Mouse (Mus musculus) embryonic fibroblast, embryonic 13.5 days (primary cell): ENCODE measurements at regions not wholly inside any gene's neighbourhood (a gene's known extent, or its start where the extent isn't known, plus 50 kb on each side); places are given as distances from the start of the nearest gene placed in this dataset.
A peak's percentile ranks its signal among the peaks of the same experiment; 100 is the strongest.

Experiments used
- H3K27ac ChIP-seq: 2 replicates; pipeline ENCODE4 v1.5.1; 2012; ENCODE audit warnings: low read length, control low read depth, inconsistent platforms; ENCODE audit not compliant: insufficient read depth
- H3K4me1 ChIP-seq: 2 replicates; pipeline ENCODE4 v1.6.1; 2011; ENCODE audit warnings: low read length; ENCODE audit not compliant: control insufficient read depth, insufficient read depth
- H3K4me3 ChIP-seq: 2 replicates; pipeline ENCODE4 v1.5.1; 2011; ENCODE audit warnings: mild to moderate bottlenecking, control low read depth, low read length; ENCODE audit not compliant: insufficient read depth
- CTCF ChIP-seq: IDR thresholded peaks from 2 replicates; pipeline ENCODE4 v1.5.1; 2011; ENCODE audit warnings: mild to moderate bottlenecking, control low read depth, low read length, moderate library complexity, borderline replicate concordance; ENCODE audit not compliant: insufficient read depth
- POLR2A ChIP-seq: IDR thresholded peaks from 2 replicates; pipeline ENCODE4 v1.6.1; 2011; ENCODE audit warnings: low read depth, mild to moderate bottlenecking, control low read depth, low read length, moderate library complexity

- TF ChIP-seq CTCF, result no peak
- H3K27ac ChIP-seq, result no peak overlapping the region
- H3K4me1 ChIP-seq, result no peaks in the 10 kb centered on the region
These were observed 261.7 kb upstream of the Usp24 start for GRCm38 (mm10) chr4:106054324-106054723.

GRCm38 (mm10) chr4:106062651-106063050 lies 253.4 kb upstream of the Usp24 start:
- no peak for TF ChIP-seq POLR2A
- TF ChIP-seq CTCF, result no peak
- no peak overlapping the region for H3K27ac ChIP-seq
- no peaks in the 10 kb centered on the region for H3K4me1 ChIP-seq
- H3K4me3 ChIP-seq, result no peak overlapping the region

More at GRCm38 (mm10) chr4:106054324-106054723, 261.7 kb upstream of the Usp24 start:
- no peak overlapping the region for H3K4me3 ChIP-seq

GRCm38 (mm10) chr4:106063851-106064382 lies 252.1 kb upstream of the Usp24 start:
- Histone ChIP-seq H3K27ac (no peak overlapping the region), H3K4me3 (no peak overlapping the region)

GRCm38 (mm10) chr4:106067023-106067422 lies 249.0 kb upstream of the Usp24 start:
- TF ChIP-seq CTCF, result no peak
- TF ChIP-seq POLR2A, result no peak
- Histone ChIP-seq H3K4me3 (no peak overlapping the region), H3K4me1 (no peaks in the 10 kb centered on the region), H3K27ac (no peak overlapping the region)

More at GRCm38 (mm10) chr4:106063851-106064382, 252.1 kb upstream of the Usp24 start:
- H3K4me1 ChIP-seq, result no peaks in the 10 kb centered on the region
- TF ChIP-seq POLR2A, result no peak
- no peak for TF ChIP-seq CTCF

- TF ChIP-seq POLR2A, result no peak
- TF ChIP-seq CTCF, result no peak
- no peak overlapping the region for H3K27ac ChIP-seq
- H3K4me3 ChIP-seq, result no peak overlapping the region
- no peaks in the 10 kb centered on the region for H3K4me1 ChIP-seq
These were observed 232.5 kb upstream of the Usp24 start for GRCm38 (mm10) chr4:106083546-106083945.

GRCm38 (mm10) chr4:106091927-106092675 lies 223.9 kb upstream of the Usp24 start:
- Histone ChIP-seq H3K4me1 (peaks cover 9% of the 10 kb centered on the region; the same call in 1 of the 2 replicates), H3K27ac (no peak overlapping the region), H3K4me3 (no peak overlapping the region)
- TF ChIP-seq POLR2A (no peak), CTCF (no peak)

GRCm38 (mm10) chr4:106092676-106093070 lies 223.3 kb upstream of the Usp24 start:
- no peak for TF ChIP-seq CTCF
- TF ChIP-seq POLR2A, result no peak
- Histone ChIP-seq H3K4me1 (peaks cover 9% of the 10 kb centered on the region; the same call in 1 of the 2 replicates), H3K4me3 (no peak overlapping the region), H3K27ac (no peak overlapping the region)

- no peak overlapping the region for H3K4me3 ChIP-seq
- H3K27ac ChIP-seq, result no peak overlapping the region
- TF ChIP-seq POLR2A (no peak), CTCF (no peak)
- peaks cover 9% of the 10 kb centered on the region; the same call in 1 of the 2 replicates for H3K4me1 ChIP-seq
These were observed 222.8 kb upstream of the Usp24 start for GRCm38 (mm10) chr4:106093252-106093651.

- no peak overlapping the region for H3K4me3 ChIP-seq
- TF ChIP-seq POLR2A (no peak), CTCF (no peak)
- H3K27ac ChIP-seq, result peak overlapping the region; percentile 85
- peaks cover 9% of the 10 kb centered on the region; the same call in 1 of the 2 replicates for H3K4me1 ChIP-seq
These were observed 221.0 kb upstream of the Usp24 start for GRCm38 (mm10) chr4:106094882-106095556.

GRCm38 (mm10) chr4:106096130-106096529 lies 219.9 kb upstream of the Usp24 start:
- H3K4me1 ChIP-seq, result peaks cover 9% of the 10 kb centered on the region; the same call in 1 of the 2 replicates
- peak overlapping the region; percentile 85 for H3K27ac ChIP-seq

More at GRCm38 (mm10) chr4:106096130-106096529, 219.9 kb upstream of the Usp24 start:
- TF ChIP-seq CTCF (no peak), POLR2A (no peak)
- no peak overlapping the region for H3K4me3 ChIP-seq
